In the genomic region with DNA sequence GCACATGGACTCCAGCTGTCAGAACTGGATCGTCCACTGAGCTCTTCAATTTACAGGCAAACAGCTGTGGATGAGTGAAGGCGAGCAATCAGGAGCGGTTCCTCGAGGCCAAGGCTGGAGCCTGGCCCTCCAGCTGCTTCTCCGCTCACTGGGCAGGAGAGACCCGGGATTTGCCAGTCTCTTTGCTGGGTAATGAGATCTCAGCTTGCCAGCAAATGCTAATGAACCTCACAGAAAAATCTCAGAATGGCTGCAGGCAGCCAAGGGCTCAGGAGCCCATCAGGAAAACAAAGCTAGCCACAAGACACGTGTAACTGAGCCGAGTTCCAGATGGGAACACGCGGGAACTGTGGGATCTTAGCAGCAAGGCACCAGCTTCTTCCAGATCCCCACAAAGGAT, we compare ENCODE assay signal across 21 mouse cellular contexts.
DNase-seq lines count a peak whose midpoint lies in the region; ATAC-seq lines count a peak whose summit lies in the region.
"Had no signal": no experiment of that assay in that cellular context is flagged by ENCODE, and none has a peak within 500 bp of the region (broad histone marks: within the 10 kb centered on the region; RNA-seq: fewer than 3 reads in every experiment).

No protein-coding gene starts in this region.

- ATAC-seq in forebrain, embryonic 14.5 days = peak; percentile 54; the same call in 1 of the 2 replicates
- no peak for ATAC-seq in monocyte, adult 5-6 weeks (replicated peaks; ENCODE audit: insufficient number of reproducible peaks, low FRiP score, low TSS enrichment, poor library complexity, severe bottlenecking)
- ATAC-seq: CD4-positive, CD25-positive, alpha-beta regulatory T cell, adult 4 months; intestine, embryonic 16.5 days had no signal

- no peaks in the 10 kb centered on the region for H3K9me3 ChIP-seq in forebrain, embryonic 14.5 days (replicated peaks; ENCODE audit: control insufficient read depth, low read length)
- no peaks in the 10 kb centered on the region for H3K9me3 ChIP-seq in forebrain, embryonic 10.5 days
- H3K9me3 ChIP-seq: heart, embryonic 12.5 days; limb, embryonic 13.5 days; lung, embryonic 15.5 days; stomach, embryonic 15.5 days had no signal

- H3K4me1 ChIP-seq in forebrain, embryonic 14.5 days (ENCODE audit: control insufficient read depth, insufficient read depth, low read length) = no peaks in the 10 kb centered on the region
- H3K4me1 ChIP-seq in forebrain, embryonic 10.5 days = peaks cover 7% of the 10 kb centered on the region
- H3K4me1 ChIP-seq: limb, embryonic 13.5 days; lung, embryonic 15.5 days; stomach, embryonic 15.5 days had no signal

- 51% methylated on average over 10 of the region's 10 CpGs for WGBS in forebrain, embryonic 14.5 days
- 74% methylated on average over 10 of the region's 10 CpGs for WGBS in forebrain, embryonic 10.5 days

- DNase-seq in forebrain, embryonic 14.5 days (ENCODE audit: low spot score) = peak; percentile 65
- DNase-seq in forebrain, embryonic 10.5 days (ENCODE audit: extremely low spot score, low spot score) = no peak
- DNase-seq in layer of hippocampus, adult 9-11 months = peak; percentile 6
- no peak for DNase-seq in layer of hippocampus, postnatal 25 days (ENCODE audit: extremely low spot score in 1 of 2, low spot score in 1 of 2)
- peak; percentile 29 to 33 for DNase-seq in right cerebral cortex, postnatal 10 days (ENCODE audit: low spot score in 2 of 2)
- DNase-seq in right cerebral cortex, postnatal 25 days = no peak
- DNase-seq: adrenal gland, postnatal 25 days; cerebellum, adult 2 months; cerebellum, postnatal 25 days; heart, adult 2 months; kidney, adult 9 months; kidney, postnatal 10 days had no signal

- no peak overlapping the region for H3K9ac ChIP-seq in forebrain, embryonic 14.5 days (ENCODE audit: low read length)
- H3K9ac ChIP-seq: heart, embryonic 12.5 days; limb, embryonic 13.5 days; lung, embryonic 15.5 days; stomach, embryonic 15.5 days had no signal

- no peak overlapping the region for H3K4me3 ChIP-seq in forebrain, embryonic 14.5 days (ENCODE audit: low read depth, low read length)
- no peak overlapping the region for H3K4me3 ChIP-seq in forebrain, embryonic 10.5 days
- H3K4me3 ChIP-seq: heart, adult 2 months; heart, embryonic 12.5 days; limb, embryonic 13.5 days; lung, embryonic 15.5 days; stomach, embryonic 15.5 days had no signal

- H3K27ac ChIP-seq in forebrain, embryonic 14.5 days (ENCODE audit: low read depth, low read length) = no peak overlapping the region
- H3K27ac ChIP-seq in forebrain, embryonic 10.5 days = no peak overlapping the region
- H3K27ac ChIP-seq: heart, adult 2 months; limb, embryonic 13.5 days; lung, embryonic 15.5 days; stomach, embryonic 15.5 days had no signal

- H3K27me3 ChIP-seq in forebrain, embryonic 14.5 days (replicated peaks; ENCODE audit: control insufficient read depth, insufficient read depth, low read length) = no peaks in the 10 kb centered on the region
- peaks cover 94% of the 10 kb centered on the region for H3K27me3 ChIP-seq in forebrain, embryonic 10.5 days (ENCODE audit: poor library complexity, severe bottlenecking)
- H3K27me3 ChIP-seq: heart, embryonic 12.5 days; lung, embryonic 15.5 days; stomach, embryonic 15.5 days had no signal

- H3K4me2 ChIP-seq in forebrain, embryonic 14.5 days (ENCODE audit: low read length) = no peak overlapping the region
- H3K4me2 ChIP-seq: heart, embryonic 12.5 days; limb, embryonic 13.5 days; liver, embryonic 11.5 days; lung, embryonic 15.5 days; midbrain, embryonic 11.5 days; stomach, embryonic 15.5 days had no signal

- H3K36me3 ChIP-seq in forebrain, embryonic 14.5 days (ENCODE audit: control insufficient read depth, insufficient read depth, low read length) = no peaks in the 10 kb centered on the region
- H3K36me3 ChIP-seq in forebrain, embryonic 10.5 days (replicated peaks) = no peaks in the 10 kb centered on the region
- H3K36me3 ChIP-seq: heart, embryonic 12.5 days; limb, embryonic 13.5 days; lung, embryonic 15.5 days; stomach, embryonic 15.5 days had no signal

Comparison
In these comparisons a context has a peak if more than half of its experiments do, and no peak if none do; other contexts are left out.
1. DNase-seq: peak in forebrain, embryonic 14.5 days (single experiment), layer of hippocampus, adult 9-11 months (single experiment) and right cerebral cortex, postnatal 10 days (2 of 2); none in forebrain, embryonic 10.5 days (single experiment), layer of hippocampus, postnatal 25 days (0 of 2) and right cerebral cortex, postnatal 25 days (single experiment).